Mouse (Mus musculus): ENCODE measurements around the gene Phf21b. TPM values are rescaled to one million over a fixed set of nuclear protein-coding genes. Genes with fewer than 3 reads are reported as not detected.
"Not testable (repeated sequence)": the region's sequence is repeated elsewhere in the genome, so short reads cannot be mapped to it uniquely, and the experiment has no call there.

The Phf21b gene
- polyA plus RNA-seq (2014; fragmentation: Nextera tagmentation; extraction: Ambion mirVana): 30.0 and 32.9 TPM in 2 replicates

DNA sequence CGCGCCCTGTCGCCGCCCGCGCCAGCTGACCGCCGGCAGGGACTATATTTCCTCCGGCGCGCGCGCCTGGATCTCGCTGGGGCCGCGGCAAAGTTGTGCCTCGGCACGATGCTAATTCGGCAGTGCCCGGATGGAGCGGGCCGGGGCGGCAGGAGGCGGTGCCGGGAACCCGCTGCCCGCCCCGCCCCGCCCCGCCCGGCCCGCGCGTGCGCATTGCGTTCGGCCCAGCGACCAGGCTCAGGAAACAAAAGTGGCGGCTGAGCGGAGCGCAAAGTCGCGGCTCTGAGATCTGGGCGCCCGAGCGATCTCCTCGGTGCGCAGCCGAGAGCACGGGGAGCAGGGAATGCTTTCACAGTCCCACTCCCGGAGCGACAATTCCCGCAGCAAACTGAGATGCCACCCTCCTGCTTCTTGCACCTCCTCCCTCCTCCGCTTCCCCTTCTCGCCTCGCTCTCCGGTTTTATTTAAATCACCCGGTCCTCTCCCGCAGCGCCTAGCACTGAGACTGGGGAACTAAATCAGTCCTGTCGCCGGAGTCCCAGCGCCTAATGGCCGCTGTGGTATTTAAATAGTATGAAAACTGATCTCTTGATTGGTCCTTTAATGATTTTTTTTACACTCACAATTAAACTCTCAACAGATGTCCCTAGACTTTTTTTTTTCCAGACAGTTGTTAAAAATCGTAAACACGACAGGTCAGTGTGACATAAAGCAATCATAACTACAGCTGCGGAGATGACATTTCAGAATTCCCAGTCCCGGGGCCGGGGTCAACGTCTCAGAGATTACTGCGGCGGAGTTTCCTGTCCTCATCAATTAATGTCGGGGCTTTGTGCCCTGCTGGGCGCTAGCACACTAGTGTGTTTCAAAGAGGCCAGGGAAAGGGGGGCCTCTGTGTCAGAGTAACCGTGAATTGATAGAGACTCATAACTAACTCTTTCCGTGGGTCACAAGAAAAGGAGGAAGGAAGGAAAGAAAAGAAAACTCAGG, at the start of gene Phf21b:
Gene Phf21b (minus strand): TSS at position 44 of the 990 bp plus-strand sequence.
- peak; percentile 74 for ATAC-seq
- DNase-seq (ENCODE audit: low spot score): peak; percentile 95
- Histone ChIP-seq H3K27me3 (replicated peaks; ENCODE audit: control insufficient read depth, insufficient read depth, low read length) (no peaks in the 10 kb centered on the region), H3K27ac (ENCODE audit: low read depth, low read length) (peak within 1 kb of the TSS; percentile 97), H3K4me3 (ENCODE audit: low read depth, low read length) (peak within 1 kb of the TSS; percentile 84), H3K9me3 (replicated peaks; ENCODE audit: control insufficient read depth, low read length) (no peaks in the 10 kb centered on the region), H3K4me2 (ENCODE audit: low read length) (peak within 1 kb of the TSS; percentile 75), H3K9ac (ENCODE audit: low read length) (peak within 1 kb of the TSS; percentile 92), H3K4me1 (ENCODE audit: control insufficient read depth, insufficient read depth, low read length) (peaks cover 25% of the 10 kb centered on the region), H3K36me3 (ENCODE audit: control insufficient read depth, insufficient read depth, low read length) (no peaks in the 10 kb centered on the region)
- WGBS: under 1% methylated on average over 61 of the region's 76 CpGs

DNA sequence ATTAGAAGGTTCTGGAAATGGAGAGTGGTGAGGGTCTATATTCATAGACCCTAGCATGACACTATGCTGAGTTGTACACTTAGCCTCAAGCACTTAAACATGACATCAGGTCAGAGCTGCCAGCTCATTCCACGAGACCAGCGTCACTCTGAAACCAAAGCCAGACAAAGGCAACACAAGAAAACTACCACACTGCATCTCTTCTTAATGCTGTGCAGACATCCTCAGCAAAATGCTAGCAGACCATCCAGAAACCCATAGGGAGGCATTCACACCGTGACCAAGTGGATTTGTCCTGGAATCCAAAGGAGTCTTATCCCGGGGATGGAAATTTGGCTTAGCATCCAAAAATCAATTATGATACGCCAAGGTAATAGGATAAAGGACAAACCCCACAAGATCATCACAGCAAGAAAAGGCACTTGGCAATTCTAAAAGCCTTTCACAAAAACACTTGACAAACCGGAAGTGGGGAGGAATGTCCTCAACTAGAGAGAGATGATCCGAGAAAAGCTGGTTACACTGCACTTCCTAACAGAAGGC, 48.1 kb upstream of the Phf21b start:
- no peak overlapping the region for H3K27ac ChIP-seq (ENCODE audit: low read depth, low read length)
- H3K36me3 ChIP-seq (ENCODE audit: control insufficient read depth, insufficient read depth, low read length): no peaks in the 10 kb centered on the region
- H3K4me1 ChIP-seq (ENCODE audit: control insufficient read depth, insufficient read depth, low read length): no peaks in the 10 kb centered on the region
- H3K27me3 ChIP-seq (replicated peaks; ENCODE audit: control insufficient read depth, insufficient read depth, low read length): no peaks in the 10 kb centered on the region
- H3K9me3 ChIP-seq (replicated peaks; ENCODE audit: control insufficient read depth, low read length): no peaks in the 10 kb centered on the region
- ATAC-seq (no peak), DNase-seq (ENCODE audit: low spot score) (no peak)
- H3K4me2 ChIP-seq (ENCODE audit: low read length): no peak overlapping the region
- H3K9ac ChIP-seq (ENCODE audit: low read length): no peak overlapping the region
- 75% methylated on average over 7 of the region's 7 CpGs for WGBS
- H3K4me3 ChIP-seq (ENCODE audit: low read depth, low read length): no peak overlapping the region

DNA sequence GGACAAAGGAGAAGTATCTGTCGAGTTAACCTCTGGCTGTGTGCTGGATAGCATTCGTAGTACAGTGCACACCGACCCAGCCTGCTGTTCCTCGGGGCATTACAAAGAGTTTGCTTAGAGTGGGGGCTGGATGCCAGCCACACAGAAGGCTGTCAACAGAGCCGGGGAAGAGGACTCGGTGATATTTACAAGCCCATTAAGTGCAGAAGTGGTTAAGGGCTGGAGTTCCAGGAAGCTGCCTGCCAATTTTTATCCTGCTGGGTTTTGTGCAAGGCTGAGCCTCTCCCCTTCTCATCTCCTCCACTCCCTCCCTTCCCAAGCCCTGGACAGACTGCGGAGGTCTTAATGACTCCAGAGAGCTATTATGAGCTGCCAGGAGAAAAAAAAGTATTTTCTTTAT, 42.2 kb upstream of the Phf21b start:
- Histone ChIP-seq H3K27ac (ENCODE audit: low read depth, low read length) (peak overlapping the region; percentile 52), H3K4me2 (ENCODE audit: low read length) (peak overlapping the region; percentile 28; the same call in 1 of the 2 replicates), H3K36me3 (ENCODE audit: control insufficient read depth, insufficient read depth, low read length) (no peaks in the 10 kb centered on the region), H3K9me3 (replicated peaks; ENCODE audit: control insufficient read depth, low read length) (no peaks in the 10 kb centered on the region), H3K27me3 (replicated peaks; ENCODE audit: control insufficient read depth, insufficient read depth, low read length) (no peaks in the 10 kb centered on the region), H3K9ac (ENCODE audit: low read length) (peak overlapping the region; percentile 35; the same call in 1 of the 2 replicates), H3K4me3 (ENCODE audit: low read depth, low read length) (no peak overlapping the region), H3K4me1 (ENCODE audit: control insufficient read depth, insufficient read depth, low read length) (peaks cover 12% of the 10 kb centered on the region; the same call in 1 of the 2 replicates)
- peak; percentile 88 for DNase-seq (ENCODE audit: low spot score)
- ATAC-seq: peak; percentile 88; the same call in 1 of the 2 replicates
- WGBS: 10% methylated on average over 7 of the region's 7 CpGs

DNA sequence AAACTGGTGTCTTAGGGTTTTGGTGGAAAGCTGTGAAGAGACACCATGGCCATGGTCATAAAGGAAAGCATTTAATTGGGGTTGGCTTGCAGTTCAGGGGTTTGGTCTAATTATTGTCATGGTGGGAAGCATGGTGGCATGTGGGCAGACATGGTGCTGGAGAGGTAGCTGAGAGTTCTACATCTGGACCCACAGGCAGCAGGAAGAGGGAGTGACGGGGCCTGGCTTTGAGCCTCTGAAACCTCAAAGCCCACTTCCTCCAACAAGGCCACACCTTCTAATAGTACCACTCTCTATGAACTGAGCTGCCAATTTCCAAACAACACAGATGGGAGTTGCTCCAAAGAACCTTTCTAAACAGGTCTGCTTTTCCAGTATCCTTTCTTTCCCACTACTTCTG, 40.8 kb upstream of the Phf21b start:
- no peaks in the 10 kb centered on the region for H3K27me3 ChIP-seq (replicated peaks; ENCODE audit: control insufficient read depth, insufficient read depth, low read length)
- no peak overlapping the region for H3K4me3 ChIP-seq (ENCODE audit: low read depth, low read length)
- H3K4me1 ChIP-seq (ENCODE audit: control insufficient read depth, insufficient read depth, low read length): peaks cover 12% of the 10 kb centered on the region; the same call in 1 of the 2 replicates
- H3K36me3 ChIP-seq (ENCODE audit: control insufficient read depth, insufficient read depth, low read length): no peaks in the 10 kb centered on the region
- H3K9me3 ChIP-seq (replicated peaks; ENCODE audit: control insufficient read depth, low read length): no peaks in the 10 kb centered on the region
- no peak overlapping the region for H3K4me2 ChIP-seq (ENCODE audit: low read length)
- H3K27ac ChIP-seq (ENCODE audit: low read depth, low read length): no peak overlapping the region
- ATAC-seq (no peak), DNase-seq (ENCODE audit: low spot score) (no peak)
- 88% methylated on average over 1 of the region's 1 CpGs for WGBS
- no peak overlapping the region for H3K9ac ChIP-seq (ENCODE audit: low read length)

DNA sequence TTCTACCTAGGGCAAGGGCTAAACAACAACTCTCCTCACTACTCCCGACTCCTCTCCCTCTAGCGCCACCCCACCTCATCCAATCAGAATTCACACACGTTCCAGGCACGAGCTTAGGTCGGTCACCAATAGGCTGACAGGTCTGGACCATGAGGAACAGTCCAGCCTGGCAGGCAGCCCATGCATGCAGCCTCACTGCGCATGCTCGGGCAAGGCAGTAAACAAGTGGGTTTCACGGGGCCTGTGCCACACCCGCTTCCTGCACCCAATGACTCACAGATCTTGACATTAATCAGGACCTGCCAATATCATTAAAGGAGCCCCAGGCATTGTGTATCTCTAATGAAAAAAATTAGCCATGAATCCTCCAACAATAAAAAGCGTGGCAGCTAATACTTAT, 40.4 kb upstream of the Phf21b start:
- H3K9ac ChIP-seq (ENCODE audit: low read length); H3K9me3 ChIP-seq (replicated peaks; ENCODE audit: control insufficient read depth, low read length); H3K27ac ChIP-seq (ENCODE audit: low read depth, low read length); H3K4me3 ChIP-seq (ENCODE audit: low read depth, low read length); H3K4me2 ChIP-seq (ENCODE audit: low read length); H3K27me3 ChIP-seq (replicated peaks; ENCODE audit: control insufficient read depth, insufficient read depth, low read length); H3K36me3 ChIP-seq (ENCODE audit: control insufficient read depth, insufficient read depth, low read length); ATAC-seq; DNase-seq (ENCODE audit: low spot score): not testable (repeated sequence)
- WGBS: 83% methylated on average over 10 of the region's 10 CpGs
- H3K4me1 ChIP-seq (ENCODE audit: control insufficient read depth, insufficient read depth, low read length): peaks cover 12% of the 10 kb centered on the region; the same call in 1 of the 2 replicates

DNA sequence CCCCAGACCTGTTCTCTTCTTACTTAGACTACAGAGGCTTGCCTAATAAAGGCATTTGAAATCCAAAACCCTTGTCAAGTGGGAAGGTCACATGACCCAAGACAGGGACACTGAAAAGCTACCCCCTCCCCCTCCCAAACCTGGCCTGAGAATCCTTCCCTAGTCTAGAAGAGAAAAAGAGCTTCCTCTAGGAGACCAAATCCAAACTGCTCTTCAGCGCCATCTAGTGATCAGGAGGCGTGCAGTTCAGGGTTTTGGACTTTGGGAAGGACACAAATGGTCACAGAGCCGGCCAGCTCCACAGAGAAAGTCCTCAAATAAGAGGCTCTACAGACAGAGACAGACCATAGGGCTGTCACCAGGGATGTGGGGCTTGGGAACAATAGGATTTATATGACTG, 35.8 kb upstream of the Phf21b start:
- no peaks in the 10 kb centered on the region for H3K27me3 ChIP-seq (replicated peaks; ENCODE audit: control insufficient read depth, insufficient read depth, low read length)
- peaks cover 2% of the 10 kb centered on the region; the same call in 1 of the 2 replicates for H3K4me1 ChIP-seq (ENCODE audit: control insufficient read depth, insufficient read depth, low read length)
- no peak overlapping the region for H3K9ac ChIP-seq (ENCODE audit: low read length)
- no peak overlapping the region for H3K27ac ChIP-seq (ENCODE audit: low read depth, low read length)
- H3K36me3 ChIP-seq (ENCODE audit: control insufficient read depth, insufficient read depth, low read length): no peaks in the 10 kb centered on the region
- no peak overlapping the region for H3K4me2 ChIP-seq (ENCODE audit: low read length)
- DNase-seq (ENCODE audit: low spot score): peak; percentile 87
- peak; percentile 40; the same call in 1 of the 2 replicates for ATAC-seq
- H3K9me3 ChIP-seq (replicated peaks; ENCODE audit: control insufficient read depth, low read length): no peaks in the 10 kb centered on the region
- no peak overlapping the region for H3K4me3 ChIP-seq (ENCODE audit: low read depth, low read length)
- WGBS: 5% methylated on average over 3 of the region's 3 CpGs

DNA sequence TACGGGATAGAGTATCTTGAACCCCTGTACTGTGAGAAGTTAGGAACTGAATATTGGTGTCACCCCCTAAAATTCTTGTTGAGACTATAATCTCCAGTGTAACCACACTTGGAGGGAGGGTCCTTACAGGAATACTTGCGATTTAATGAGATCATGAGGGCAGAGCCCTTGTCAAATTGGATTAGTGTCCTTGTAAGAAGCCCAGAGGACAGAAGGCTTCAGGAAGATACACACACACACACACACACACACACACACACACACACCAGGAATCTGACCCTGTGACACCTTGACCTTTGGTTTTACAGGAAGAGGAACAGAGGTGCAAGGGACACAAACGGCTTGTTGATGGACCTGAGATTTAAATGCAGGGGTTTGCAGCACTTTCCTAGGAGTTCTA, 35.4 kb upstream of the Phf21b start:
- H3K27me3 ChIP-seq (replicated peaks; ENCODE audit: control insufficient read depth, insufficient read depth, low read length): no peaks in the 10 kb centered on the region
- no peak overlapping the region for H3K4me3 ChIP-seq (ENCODE audit: low read depth, low read length)
- peaks cover 2% of the 10 kb centered on the region; the same call in 1 of the 2 replicates for H3K4me1 ChIP-seq (ENCODE audit: control insufficient read depth, insufficient read depth, low read length)
- no peaks in the 10 kb centered on the region for H3K9me3 ChIP-seq (replicated peaks; ENCODE audit: control insufficient read depth, low read length)
- ATAC-seq (no peak), DNase-seq (ENCODE audit: low spot score) (no peak)
- H3K27ac ChIP-seq (ENCODE audit: low read depth, low read length): no peak overlapping the region
- no peak overlapping the region for H3K9ac ChIP-seq (ENCODE audit: low read length)
- no peak overlapping the region for H3K4me2 ChIP-seq (ENCODE audit: low read length)
- no peaks in the 10 kb centered on the region for H3K36me3 ChIP-seq (ENCODE audit: control insufficient read depth, insufficient read depth, low read length)
- 59% methylated on average over 3 of the region's 3 CpGs for WGBS

DNA sequence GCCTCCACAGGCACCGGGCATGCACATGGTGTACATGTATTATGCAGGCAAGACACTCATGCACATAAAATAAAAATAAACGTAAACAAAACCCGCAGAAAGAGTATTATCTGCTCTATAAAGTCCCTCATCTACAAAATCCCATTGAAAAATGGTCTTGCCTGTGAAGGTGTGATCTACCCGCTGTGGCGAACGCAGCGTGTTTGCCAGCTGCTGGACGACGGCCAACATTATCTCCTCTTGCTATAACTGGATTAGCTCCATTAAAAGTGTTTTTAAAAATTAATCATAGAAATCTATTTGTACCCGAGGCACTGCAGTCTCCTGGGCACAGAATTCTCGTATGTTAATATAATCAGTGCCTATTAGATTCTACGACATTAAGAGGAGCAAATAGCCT, 32.2 kb upstream of the Phf21b start:
- Histone ChIP-seq H3K27me3 (replicated peaks; ENCODE audit: control insufficient read depth, insufficient read depth, low read length) (no peaks in the 10 kb centered on the region), H3K9ac (ENCODE audit: low read length) (no peak overlapping the region), H3K9me3 (replicated peaks; ENCODE audit: control insufficient read depth, low read length) (no peaks in the 10 kb centered on the region), H3K27ac (ENCODE audit: low read depth, low read length) (no peak overlapping the region), H3K4me2 (ENCODE audit: low read length) (no peak overlapping the region), H3K4me3 (ENCODE audit: low read depth, low read length) (no peak overlapping the region), H3K4me1 (ENCODE audit: control insufficient read depth, insufficient read depth, low read length) (peaks cover 2% of the 10 kb centered on the region; the same call in 1 of the 2 replicates), H3K36me3 (ENCODE audit: control insufficient read depth, insufficient read depth, low read length) (no peaks in the 10 kb centered on the region)
- DNase-seq (ENCODE audit: low spot score) (peak; percentile 27), ATAC-seq (no peak)
- 65% methylated on average over 12 of the region's 12 CpGs for WGBS
